Mouse (Mus musculus): ENCODE results near the gene Col15a1. TPM values are rescaled to one million over a fixed set of nuclear protein-coding genes. Genes with fewer than 3 reads are reported as not detected.
A peak's percentile ranks its signal among the peaks of the same experiment; 100 is the strongest.

Gene Col15a1
- polyA plus RNA-seq, 1 experiment from 2014 or later = 31.6 TPM

DNA sequence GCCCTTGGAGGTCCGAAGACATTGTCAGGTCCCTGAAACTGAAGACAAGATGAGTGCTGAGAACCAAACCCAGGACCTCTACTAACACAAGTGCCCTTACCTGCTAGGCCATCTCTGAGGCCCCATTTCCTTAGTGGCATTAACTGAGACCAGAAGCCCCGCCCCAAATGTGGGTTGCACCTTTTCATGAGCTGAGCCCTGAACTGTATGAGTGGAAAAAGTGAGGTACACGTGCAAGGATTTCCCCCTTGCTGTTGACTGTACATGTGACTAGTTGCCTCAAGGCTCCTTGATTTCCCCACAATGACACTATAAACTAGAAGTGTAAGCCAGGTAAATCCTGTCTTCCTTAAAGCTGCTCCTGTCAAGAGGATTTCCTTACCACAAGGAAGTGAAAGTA, 114.4 kb downstream of the Col15a1 start:
- no peaks in the 10 kb centered on the region for H3K27me3 ChIP-seq (replicated peaks; ENCODE audit: control insufficient read depth, insufficient read depth, low read length)
- WGBS = 79% methylated on average over 3 of the region's 3 CpGs
- no peak overlapping the region for H3K4me3 ChIP-seq (ENCODE audit: low read depth, low read length)
- ATAC-seq (ENCODE audit: low read depth) (no peak), DNase-seq (ENCODE audit: low spot score) (no peak)
- no peak overlapping the region for H3K9ac ChIP-seq (ENCODE audit: low read depth, low read length)
- H3K27ac ChIP-seq (replicated peaks; ENCODE audit: low read depth, low read length) = no peak overlapping the region
- no peaks in the 10 kb centered on the region for H3K4me1 ChIP-seq (ENCODE audit: control insufficient read depth, insufficient read depth, low read length)
- H3K4me2 ChIP-seq (ENCODE audit: low read depth, low read length) = no peak overlapping the region
- no peaks in the 10 kb centered on the region for H3K9me3 ChIP-seq (ENCODE audit: control insufficient read depth, low read length)
- H3K36me3 ChIP-seq (ENCODE audit: control insufficient read depth, insufficient read depth, low read length) = no peaks in the 10 kb centered on the region

DNA sequence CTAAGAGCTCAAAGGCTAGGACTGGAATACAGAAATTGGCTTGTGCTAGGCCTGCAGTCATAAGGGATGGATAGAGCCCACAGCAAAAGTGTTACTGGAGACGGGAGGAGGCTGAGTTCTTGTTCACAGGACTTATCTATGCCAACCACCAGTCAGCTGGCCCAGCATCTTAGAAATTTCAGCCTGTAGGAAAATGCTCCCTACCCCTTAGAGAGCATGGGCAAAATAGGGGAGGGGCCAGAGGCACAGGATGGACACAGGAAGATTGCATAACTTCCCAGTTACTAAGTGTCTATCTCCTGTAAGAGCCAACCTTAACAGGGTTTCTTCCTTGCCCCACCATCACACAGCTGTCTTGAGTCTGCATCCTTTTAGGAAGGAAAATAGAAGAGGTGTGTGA, 116.2 kb downstream of the Col15a1 start:
- Histone ChIP-seq H3K4me3 (ENCODE audit: low read depth, low read length) (no peak overlapping the region), H3K4me1 (ENCODE audit: control insufficient read depth, insufficient read depth, low read length) (no peaks in the 10 kb centered on the region), H3K9ac (ENCODE audit: low read depth, low read length) (no peak overlapping the region), H3K9me3 (ENCODE audit: control insufficient read depth, low read length) (no peaks in the 10 kb centered on the region), H3K27ac (replicated peaks; ENCODE audit: low read depth, low read length) (no peak overlapping the region), H3K4me2 (ENCODE audit: low read depth, low read length) (no peak overlapping the region), H3K36me3 (ENCODE audit: control insufficient read depth, insufficient read depth, low read length) (no peaks in the 10 kb centered on the region), H3K27me3 (replicated peaks; ENCODE audit: control insufficient read depth, insufficient read depth, low read length) (no peaks in the 10 kb centered on the region)
- DNase-seq (ENCODE audit: low spot score) (no peak), ATAC-seq (ENCODE audit: low read depth) (no peak)
- 71% methylated on average over 1 of the region's 1 CpGs for WGBS

DNA sequence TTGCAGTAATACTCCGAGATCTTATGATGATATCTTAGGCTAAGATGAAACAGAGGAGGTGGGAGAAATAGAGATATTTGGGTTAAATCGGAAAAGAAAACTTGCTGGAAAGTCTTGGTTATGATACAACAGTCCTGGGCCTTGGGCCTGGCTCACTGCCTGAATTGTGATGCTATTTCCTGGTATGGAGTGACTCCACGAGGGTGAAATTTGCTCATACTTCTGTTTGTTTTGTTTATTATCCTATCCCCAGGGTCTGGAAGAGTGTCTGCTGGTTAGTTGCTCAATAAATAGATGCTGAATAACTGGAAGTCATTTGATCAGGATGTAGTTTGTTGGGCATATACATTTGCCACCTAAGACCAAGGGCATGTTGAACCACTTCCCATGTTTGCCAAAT, 119.8 kb downstream of the Col15a1 start:
- no peak for DNase-seq (ENCODE audit: low spot score)
- Histone ChIP-seq H3K27ac (replicated peaks; ENCODE audit: low read depth, low read length) (no peak overlapping the region), H3K4me1 (ENCODE audit: control insufficient read depth, insufficient read depth, low read length) (no peaks in the 10 kb centered on the region), H3K36me3 (ENCODE audit: control insufficient read depth, insufficient read depth, low read length) (no peaks in the 10 kb centered on the region), H3K9me3 (ENCODE audit: control insufficient read depth, low read length) (no peaks in the 10 kb centered on the region), H3K27me3 (replicated peaks; ENCODE audit: control insufficient read depth, insufficient read depth, low read length) (no peaks in the 10 kb centered on the region), H3K9ac (ENCODE audit: low read depth, low read length) (no peak overlapping the region), H3K4me3 (ENCODE audit: low read depth, low read length) (no peak overlapping the region), H3K4me2 (ENCODE audit: low read depth, low read length) (no peak overlapping the region)
- WGBS = 72% methylated on average over 3 of the region's 3 CpGs
- no peak for ATAC-seq (ENCODE audit: low read depth)

DNA sequence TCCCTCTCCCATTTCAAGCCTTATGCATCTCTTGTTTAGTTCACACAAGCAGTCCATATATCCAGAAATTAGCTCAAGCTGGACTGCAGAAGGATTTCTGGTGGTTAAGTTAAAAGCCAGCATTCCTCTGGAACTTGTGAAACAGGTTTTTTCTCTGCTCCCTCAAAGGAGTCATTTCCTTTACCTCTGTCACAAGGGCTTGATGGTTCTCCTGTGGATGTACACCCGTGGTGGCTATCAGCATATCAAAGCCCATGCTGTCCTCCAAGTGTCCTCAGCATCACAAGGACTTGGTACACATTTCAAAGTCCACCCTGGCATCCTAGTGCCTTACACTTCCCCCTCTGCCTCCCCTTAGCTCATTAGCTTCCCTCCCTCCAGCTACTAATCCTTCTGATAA, 121.3 kb downstream of the Col15a1 start:
- no peak overlapping the region for H3K27ac ChIP-seq (replicated peaks; ENCODE audit: low read depth, low read length)
- H3K9me3 ChIP-seq (ENCODE audit: control insufficient read depth, low read length) = no peaks in the 10 kb centered on the region
- 5% methylated on average over 1 of the region's 1 CpGs for WGBS
- H3K27me3 ChIP-seq (replicated peaks; ENCODE audit: control insufficient read depth, insufficient read depth, low read length) = no peaks in the 10 kb centered on the region
- H3K9ac ChIP-seq (ENCODE audit: low read depth, low read length) = no peak overlapping the region
- no peaks in the 10 kb centered on the region for H3K36me3 ChIP-seq (ENCODE audit: control insufficient read depth, insufficient read depth, low read length)
- H3K4me2 ChIP-seq (ENCODE audit: low read depth, low read length) = no peak overlapping the region
- ATAC-seq (ENCODE audit: low read depth) (peak; percentile 37; the same call in 1 of the 2 replicates), DNase-seq (ENCODE audit: low spot score) (peak; percentile 60)
- no peaks in the 10 kb centered on the region for H3K4me1 ChIP-seq (ENCODE audit: control insufficient read depth, insufficient read depth, low read length)
- H3K4me3 ChIP-seq (ENCODE audit: low read depth, low read length) = no peak overlapping the region

DNA sequence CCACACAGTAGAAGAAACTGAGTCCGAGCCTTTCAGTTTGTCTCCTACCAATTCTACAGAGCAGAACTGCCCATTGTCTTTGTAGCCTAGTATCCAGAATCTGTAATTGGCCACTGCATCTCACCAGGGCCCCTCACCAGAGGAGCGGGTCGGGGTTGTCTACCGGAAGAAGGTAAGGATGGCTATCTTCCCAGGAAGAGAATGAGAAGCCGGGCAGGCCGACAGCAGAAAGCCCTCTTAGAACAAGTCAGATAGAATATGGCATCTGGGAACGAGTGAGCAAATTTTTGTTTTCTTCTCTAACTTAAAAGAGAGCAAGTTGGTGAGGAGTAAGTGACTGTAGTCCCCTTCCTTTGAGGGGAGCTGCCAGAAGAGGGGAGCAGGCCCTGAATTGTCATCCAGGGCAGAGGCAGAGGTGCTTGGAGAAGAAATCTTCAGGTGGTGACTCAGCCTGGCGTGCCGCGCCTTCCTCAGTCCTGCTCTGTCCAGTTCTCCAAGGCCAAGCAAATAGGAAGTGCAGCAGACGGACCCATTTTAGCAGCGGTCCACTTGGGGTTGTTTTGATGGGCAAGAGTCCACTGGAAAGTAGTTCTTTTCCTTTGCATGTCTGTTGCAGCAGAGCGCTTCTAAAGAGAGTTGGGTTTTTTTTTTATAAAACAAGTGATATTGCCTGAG, 122.6 kb downstream of the Col15a1 start:
- 90% methylated on average over 13 of the region's 13 CpGs for WGBS
- ATAC-seq (ENCODE audit: low read depth) = no peak
- no peak overlapping the region for H3K4me3 ChIP-seq (ENCODE audit: low read depth, low read length)
- H3K4me2 ChIP-seq (ENCODE audit: low read depth, low read length) = no peak overlapping the region
- H3K4me1 ChIP-seq (ENCODE audit: control insufficient read depth, insufficient read depth, low read length) = no peaks in the 10 kb centered on the region
- H3K9ac ChIP-seq (ENCODE audit: low read depth, low read length) = no peak overlapping the region
- H3K27ac ChIP-seq (replicated peaks; ENCODE audit: low read depth, low read length) = no peak overlapping the region
- no peak for DNase-seq (ENCODE audit: low spot score)
- H3K27me3 ChIP-seq (replicated peaks; ENCODE audit: control insufficient read depth, insufficient read depth, low read length) = no peaks in the 10 kb centered on the region
- H3K9me3 ChIP-seq (ENCODE audit: control insufficient read depth, low read length) = no peaks in the 10 kb centered on the region
- no peaks in the 10 kb centered on the region for H3K36me3 ChIP-seq (ENCODE audit: control insufficient read depth, insufficient read depth, low read length)

DNA sequence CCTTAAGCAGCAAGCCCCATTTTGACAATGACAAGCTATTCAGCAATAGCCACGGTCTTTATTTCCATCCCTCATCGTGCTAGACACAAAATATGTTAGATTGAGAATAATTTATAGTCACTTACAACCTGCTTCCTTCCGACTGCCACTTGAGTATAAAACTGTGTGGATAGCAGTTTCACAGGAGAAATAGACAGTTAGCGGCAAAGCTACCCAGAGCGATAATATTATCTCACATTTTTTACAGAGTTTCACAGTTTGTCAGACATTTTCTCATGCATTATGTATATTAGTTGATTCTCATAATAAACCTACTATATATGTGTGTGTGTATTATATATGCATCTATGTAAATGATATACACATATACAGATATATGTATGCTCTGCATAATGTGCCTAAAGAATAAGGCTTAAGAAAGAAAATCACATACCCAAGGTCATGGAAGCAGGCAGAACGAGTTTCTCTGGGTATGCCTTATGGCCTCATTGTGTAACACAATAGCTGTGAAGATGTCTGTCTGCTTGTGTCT, 124.9 kb downstream of the Col15a1 start:
- 87% methylated on average over 6 of the region's 6 CpGs for WGBS
- Histone ChIP-seq H3K4me1 (ENCODE audit: control insufficient read depth, insufficient read depth, low read length) (no peaks in the 10 kb centered on the region), H3K4me2 (ENCODE audit: low read depth, low read length) (no peak overlapping the region), H3K9me3 (ENCODE audit: control insufficient read depth, low read length) (no peaks in the 10 kb centered on the region), H3K27me3 (replicated peaks; ENCODE audit: control insufficient read depth, insufficient read depth, low read length) (no peaks in the 10 kb centered on the region), H3K27ac (replicated peaks; ENCODE audit: low read depth, low read length) (no peak overlapping the region), H3K4me3 (ENCODE audit: low read depth, low read length) (no peak overlapping the region), H3K36me3 (ENCODE audit: control insufficient read depth, insufficient read depth, low read length) (no peaks in the 10 kb centered on the region), H3K9ac (ENCODE audit: low read depth, low read length) (no peak overlapping the region)
- DNase-seq (ENCODE audit: low spot score) = no peak
- ATAC-seq (ENCODE audit: low read depth) = no peak

DNA sequence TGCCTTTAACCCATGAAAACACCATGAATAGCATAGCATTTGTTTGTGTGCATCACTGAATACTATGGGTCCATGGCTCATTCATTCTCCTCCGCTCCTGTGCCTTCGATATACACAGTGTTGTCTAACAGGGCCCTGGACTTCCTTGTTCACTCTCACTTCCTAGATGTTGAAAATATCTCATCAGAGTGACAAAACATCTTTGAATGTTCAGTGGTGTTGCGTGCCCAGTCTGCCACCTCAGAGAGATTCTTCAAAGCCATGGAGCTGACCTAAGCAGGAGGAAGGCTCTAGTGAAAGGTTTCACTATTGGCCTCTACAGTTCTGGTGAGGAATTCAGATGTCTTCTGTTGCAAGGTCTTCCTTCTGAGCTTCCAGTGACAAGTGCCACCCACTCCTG, 125.6 kb downstream of the Col15a1 start:
- Histone ChIP-seq H3K36me3 (ENCODE audit: control insufficient read depth, insufficient read depth, low read length) (no peaks in the 10 kb centered on the region), H3K27ac (replicated peaks; ENCODE audit: low read depth, low read length) (no peak overlapping the region), H3K9me3 (ENCODE audit: control insufficient read depth, low read length) (no peaks in the 10 kb centered on the region), H3K4me1 (ENCODE audit: control insufficient read depth, insufficient read depth, low read length) (no peaks in the 10 kb centered on the region), H3K9ac (ENCODE audit: low read depth, low read length) (no peak overlapping the region), H3K4me2 (ENCODE audit: low read depth, low read length) (no peak overlapping the region), H3K4me3 (ENCODE audit: low read depth, low read length) (no peak overlapping the region), H3K27me3 (replicated peaks; ENCODE audit: control insufficient read depth, insufficient read depth, low read length) (no peaks in the 10 kb centered on the region)
- ATAC-seq (ENCODE audit: low read depth) = no peak
- no peak for DNase-seq (ENCODE audit: low spot score)
- WGBS = 92% methylated on average over 3 of the region's 3 CpGs

DNA sequence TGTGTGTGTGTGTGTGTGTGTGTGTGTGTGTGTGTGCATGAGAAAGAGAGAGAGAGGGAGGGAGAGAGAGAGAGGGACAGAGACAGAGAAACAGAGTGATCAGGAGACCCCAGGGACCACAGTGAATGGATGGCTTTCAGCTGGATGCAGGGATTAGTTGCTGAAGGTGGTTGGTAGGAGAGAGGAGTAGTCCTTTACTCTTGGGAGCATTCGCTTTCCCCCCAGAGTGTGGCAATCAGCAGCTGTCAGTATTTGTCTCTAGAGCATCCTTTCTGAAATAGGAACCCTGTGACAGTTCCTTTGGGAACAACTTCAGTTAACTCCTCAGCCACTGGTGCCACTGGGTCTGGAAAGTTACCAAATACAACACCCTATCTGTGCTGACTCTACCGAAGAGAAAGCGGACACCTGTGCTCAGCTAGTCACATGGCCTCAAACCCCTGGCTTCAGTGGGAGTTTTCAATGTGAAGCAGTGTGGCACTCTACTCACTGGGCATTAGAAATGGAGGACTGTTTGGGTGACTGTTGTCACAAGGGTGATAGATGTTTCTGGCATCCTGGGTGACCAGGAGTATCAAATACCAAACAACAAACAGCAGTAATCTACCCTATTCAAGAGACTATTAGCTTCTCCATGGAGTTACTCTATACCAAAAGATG, 129.1 kb downstream of the Col15a1 start:
- WGBS = 60% methylated on average over 3 of the region's 3 CpGs
- ATAC-seq (ENCODE audit: low read depth) = peak; percentile 78
- Histone ChIP-seq H3K27me3 (replicated peaks; ENCODE audit: control insufficient read depth, insufficient read depth, low read length) (no peaks in the 10 kb centered on the region), H3K4me2 (ENCODE audit: low read depth, low read length) (no peak overlapping the region), H3K4me1 (ENCODE audit: control insufficient read depth, insufficient read depth, low read length) (peaks cover 8% of the 10 kb centered on the region; the same call in 1 of the 2 replicates), H3K4me3 (ENCODE audit: low read depth, low read length) (no peak overlapping the region), H3K27ac (replicated peaks; ENCODE audit: low read depth, low read length) (no peak overlapping the region), H3K9ac (ENCODE audit: low read depth, low read length) (no peak overlapping the region), H3K36me3 (ENCODE audit: control insufficient read depth, insufficient read depth, low read length) (no peaks in the 10 kb centered on the region), H3K9me3 (ENCODE audit: control insufficient read depth, low read length) (no peaks in the 10 kb centered on the region)
- DNase-seq (ENCODE audit: low spot score) = peak; percentile 45
